Mouse (Mus musculus): ENCODE data around the gene Rbp2.

The Rbp2 gene

DNA sequence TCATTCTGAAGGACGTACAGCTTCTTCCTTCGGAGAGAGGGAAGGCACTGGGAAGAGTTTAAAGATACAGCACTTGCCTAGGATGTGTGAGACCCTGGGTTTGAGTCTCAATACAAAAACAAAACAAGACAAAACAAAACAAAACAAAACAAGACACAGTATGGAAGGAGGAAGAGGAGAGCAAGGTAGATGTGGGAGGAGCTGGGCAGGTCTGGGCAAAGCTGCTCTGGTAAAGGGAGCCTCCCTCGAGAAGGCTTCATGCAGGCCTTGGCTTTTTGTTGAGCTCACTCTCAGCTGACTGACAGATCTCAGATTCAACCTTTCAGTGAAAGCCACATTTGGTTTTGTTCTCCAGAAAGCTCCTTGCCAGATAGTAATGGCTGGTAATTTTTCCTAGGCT lies at the start of gene Rbp2:
TSS of gene Rbp2 (plus strand) at position 301 of the 400 bp plus-strand sequence.
- DNase-seq = no peak

DNA sequence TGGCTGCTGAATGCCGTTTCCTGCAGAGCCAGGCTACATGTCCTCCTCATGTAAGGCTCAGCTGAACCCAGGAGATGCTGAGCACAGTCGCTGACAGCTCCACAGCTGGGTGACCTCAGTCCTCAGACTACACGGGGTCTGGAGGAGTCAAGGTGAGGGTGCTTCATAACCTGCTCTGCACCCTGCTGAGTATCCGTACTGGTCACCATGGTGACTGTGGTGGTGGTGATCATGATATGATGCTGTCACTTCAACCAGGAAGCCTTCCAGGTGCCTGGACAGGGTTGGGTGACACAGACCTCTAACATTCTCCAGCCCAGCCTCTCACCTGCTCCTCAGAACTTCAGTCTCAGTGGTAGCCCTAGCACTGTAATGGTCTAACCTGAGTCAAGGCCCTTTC lies 48.1 kb upstream of the Rbp2 start:
- no peak for DNase-seq

GRCm38 (mm10) chr9:98439091-98439490 lies 46.8 kb upstream of the Rbp2 start:
- DNase-seq = no peak

DNA sequence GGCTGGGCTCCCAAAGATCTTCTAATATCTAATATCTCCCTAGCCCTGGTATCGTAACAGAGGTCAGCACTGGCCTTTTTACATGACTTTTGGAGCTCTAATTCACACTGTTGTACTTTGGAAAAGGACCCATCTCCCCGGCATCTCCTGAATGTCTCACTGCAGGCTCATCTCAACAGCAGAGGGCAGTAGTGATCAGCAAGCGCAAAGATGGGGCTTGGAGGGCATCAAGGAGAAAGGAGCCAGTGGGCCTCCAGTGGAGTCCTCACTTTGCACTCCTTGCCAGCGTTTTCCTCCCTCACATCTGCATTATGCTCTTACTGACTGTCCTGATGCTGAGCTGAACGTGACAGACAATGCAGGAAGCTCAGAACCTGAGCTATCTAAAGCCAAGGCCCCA lies 43.3 kb upstream of the Rbp2 start:
- peak; percentile 44 for DNase-seq

GRCm38 (mm10) chr9:98445359-98446149 lies 40.4 kb upstream of the Rbp2 start:
- no peak for DNase-seq

DNA sequence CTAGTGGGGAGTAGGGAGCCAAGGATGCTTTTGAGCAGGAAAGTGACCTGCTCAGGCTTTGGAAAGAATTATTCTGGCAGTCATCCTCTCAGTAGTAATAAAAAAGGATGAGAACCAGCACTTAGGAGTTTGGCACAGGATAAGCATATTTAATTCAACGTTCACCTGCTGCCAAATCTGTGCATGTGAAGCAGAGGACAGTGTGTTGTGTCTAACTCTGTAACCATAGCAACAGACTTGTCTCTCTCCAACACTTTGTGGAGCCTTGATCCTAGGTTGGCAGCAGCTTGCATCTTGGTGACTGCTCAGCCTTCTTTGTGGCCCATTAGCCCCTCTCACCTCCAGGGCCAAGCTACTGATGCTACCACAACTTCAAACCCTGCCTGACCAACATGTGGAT lies 34.9 kb upstream of the Rbp2 start:
- DNase-seq = no peak

DNA sequence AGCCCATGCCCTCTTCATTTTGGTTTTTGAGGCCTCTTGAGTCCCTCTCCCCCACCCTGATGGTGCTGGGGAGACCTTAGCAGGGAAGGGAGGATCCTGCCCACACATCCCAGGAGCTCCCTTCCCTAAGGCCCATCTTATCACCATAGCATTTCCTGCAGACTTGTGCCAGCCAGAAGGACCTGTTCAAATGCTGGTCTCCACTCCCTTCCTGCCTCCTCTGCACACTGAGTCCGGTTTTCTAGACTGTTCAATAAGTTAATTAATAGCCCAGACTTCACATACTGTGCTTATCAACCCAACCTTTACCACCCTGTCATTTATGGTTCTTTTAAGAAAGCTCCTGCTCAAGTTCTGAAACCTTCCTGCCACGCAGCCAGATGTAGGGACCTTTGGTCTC lies 19.2 kb upstream of the Rbp2 start:
- DNase-seq = no peak

DNA sequence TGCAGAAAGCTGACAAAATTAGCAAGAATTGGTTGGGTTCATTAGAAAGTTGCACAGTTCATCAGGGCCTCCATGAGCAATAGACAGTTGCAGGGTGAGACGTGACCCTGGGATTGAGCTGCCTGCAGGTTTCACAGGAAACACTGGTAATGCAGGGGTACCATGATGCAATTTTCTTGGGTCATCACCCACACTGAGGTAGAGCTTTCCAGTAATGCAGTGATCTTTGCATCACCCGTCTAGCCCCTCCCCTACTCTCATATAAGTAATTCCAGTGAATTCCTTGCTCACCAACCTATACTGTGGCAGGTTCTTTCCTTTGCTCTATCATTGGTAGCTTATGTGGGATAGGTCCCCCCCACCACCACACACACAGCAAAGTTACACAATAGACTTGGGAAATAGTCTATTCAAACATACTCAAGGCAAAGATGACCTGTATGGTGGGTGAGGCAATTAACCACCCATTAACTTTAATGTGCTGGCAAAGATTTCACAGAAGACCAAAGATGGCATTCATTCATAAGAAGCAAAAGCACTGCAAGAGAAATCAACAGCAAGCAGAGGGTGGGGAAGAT lies 5.7 kb upstream of the Rbp2 start:
- no peak for DNase-seq

- no peak for DNase-seq
These were observed 3.7 kb upstream of the Rbp2 start for GRCm38 (mm10) chr9:98482256-98482655.

DNA sequence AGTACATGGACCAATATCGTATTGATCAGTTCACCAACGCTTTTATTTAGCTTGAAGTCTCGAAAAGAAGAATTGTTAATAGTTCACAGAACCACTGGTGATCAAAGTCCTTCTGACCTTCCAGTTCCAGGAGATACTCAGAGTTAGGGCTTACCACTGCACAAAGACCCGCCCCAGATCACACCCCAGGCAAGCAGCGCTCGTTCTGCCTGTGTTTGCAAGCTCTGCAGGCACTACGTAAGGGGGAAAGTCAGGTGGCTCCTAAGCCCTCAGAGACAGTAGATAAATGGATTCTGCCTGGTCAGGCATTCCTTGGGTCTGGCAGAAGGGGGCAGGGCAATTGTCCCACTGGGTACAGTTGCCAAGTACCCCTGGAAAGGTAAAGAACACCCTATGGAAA lies 895 bp upstream of the Rbp2 start:
- DNase-seq = no peak

DNA sequence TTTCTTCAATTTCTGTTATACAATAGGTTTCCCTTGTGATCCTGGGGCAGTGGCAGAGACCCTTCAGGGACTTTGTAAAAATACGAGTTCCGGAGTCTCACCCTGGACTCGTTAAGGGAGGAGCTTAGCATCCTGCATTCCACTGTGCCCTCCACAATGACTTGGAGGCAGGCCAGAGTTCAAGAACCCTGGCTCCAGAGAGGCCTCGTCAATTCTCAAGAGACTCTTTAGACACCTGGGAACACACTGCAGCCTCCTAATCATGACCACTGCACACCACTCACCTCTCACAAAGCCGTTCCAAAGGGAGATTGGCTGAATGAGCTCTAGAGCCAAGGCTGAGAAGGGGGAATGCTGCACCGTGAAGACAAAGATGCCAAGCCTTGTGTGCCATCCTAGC lies 1.4 kb downstream of the Rbp2 start:
- DNase-seq = peak; percentile 26

- no peak for DNase-seq
These were observed 3.6 kb downstream of the Rbp2 start for GRCm38 (mm10) chr9:98489532-98489931.

DNA sequence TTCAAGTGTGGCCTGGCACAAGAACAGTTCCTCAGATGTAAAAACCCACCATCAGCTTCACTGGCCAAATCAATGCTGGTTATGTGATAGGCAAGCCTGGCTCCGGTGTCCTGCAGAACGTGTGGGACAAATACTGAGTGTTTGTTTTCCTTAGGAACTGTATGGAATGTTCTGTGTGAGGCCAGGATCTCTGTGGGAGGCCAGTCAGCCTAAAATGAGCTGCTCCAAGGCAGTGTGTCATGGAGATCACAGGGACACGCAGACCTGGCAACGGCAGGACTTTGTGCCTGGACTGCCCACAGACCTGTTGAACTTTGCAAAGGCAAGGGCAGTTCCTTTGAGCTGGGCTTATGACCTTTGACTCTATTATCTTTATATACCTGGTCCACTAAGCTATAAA lies 4.2 kb downstream of the Rbp2 start:
- peak; percentile 18 for DNase-seq

GRCm38 (mm10) chr9:98491071-98491470 lies 5.2 kb downstream of the Rbp2 start:
- no peak for DNase-seq

DNA sequence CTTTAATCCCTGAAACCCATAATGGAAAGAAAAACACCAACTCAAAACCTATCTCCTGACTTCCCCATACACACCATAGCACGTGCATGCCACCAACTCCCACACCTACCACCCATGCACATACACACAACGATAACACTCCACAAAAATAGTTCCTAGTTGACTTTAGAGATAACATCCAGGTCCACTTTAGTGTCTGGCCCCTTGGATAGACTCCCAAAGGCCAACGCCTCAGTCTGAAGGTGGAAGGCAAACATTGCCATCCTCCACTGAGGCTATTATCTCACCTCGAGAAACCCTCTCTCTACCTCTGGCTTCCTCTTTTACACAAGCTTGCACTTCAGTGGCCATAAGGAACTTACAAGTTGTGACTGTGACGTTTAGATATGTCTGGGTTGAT lies 6.3 kb downstream of the Rbp2 start:
- DNase-seq = no peak

- DNase-seq = no peak
These were observed 6.9 kb downstream of the Rbp2 start for GRCm38 (mm10) chr9:98492821-98493220.

- DNase-seq = peak; percentile 69
These were observed 11.2 kb downstream of the Rbp2 start for GRCm38 (mm10) chr9:98497157-98497556.

DNA sequence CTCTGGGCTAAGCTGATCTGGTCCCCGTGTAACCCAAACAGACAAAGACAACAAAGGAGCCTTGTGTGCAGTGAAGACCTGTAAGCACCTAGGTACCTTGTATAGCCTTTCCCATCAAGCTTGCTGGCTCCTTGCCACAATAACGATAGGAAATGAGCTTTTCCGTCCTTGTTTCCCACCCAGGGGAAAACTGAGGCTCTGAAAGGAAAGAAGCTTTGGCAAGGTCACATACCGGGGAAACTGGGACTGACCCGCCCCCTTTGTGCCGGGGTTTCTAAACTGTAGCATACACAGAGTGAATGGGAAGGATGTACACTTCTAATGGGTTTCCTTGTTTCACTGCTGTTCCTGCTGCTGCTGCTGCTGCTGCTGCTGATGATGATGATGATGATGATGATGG lies 12.1 kb downstream of the Rbp2 start:
- DNase-seq = peak; percentile 66

GRCm38 (mm10) chr9:98498717-98499268 lies 12.9 kb downstream of the Rbp2 start:
- no peak for DNase-seq

- DNase-seq = no peak
These were observed 13.7 kb downstream of the Rbp2 start for GRCm38 (mm10) chr9:98499601-98500000.

DNA sequence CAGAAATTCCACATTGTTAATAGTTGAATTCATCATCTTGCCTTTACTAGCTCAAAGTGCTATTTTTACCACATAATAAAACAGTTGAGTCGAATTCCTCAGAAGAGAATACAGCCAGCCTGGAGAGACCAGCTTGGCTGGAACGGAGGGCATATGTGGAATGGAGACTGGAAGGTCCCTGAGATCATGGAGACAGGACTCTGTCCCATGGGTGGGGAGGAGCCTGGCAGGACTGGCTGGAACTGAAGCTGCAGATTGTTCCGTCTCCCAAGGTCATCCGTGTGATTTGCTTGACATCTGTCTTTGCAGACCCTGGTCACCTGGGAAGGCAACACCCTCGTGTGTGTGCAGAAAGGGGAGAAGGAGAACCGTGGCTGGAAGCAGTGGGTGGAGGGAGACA lies 21.6 kb downstream of the Rbp2 start:
- DNase-seq = no peak

DNA sequence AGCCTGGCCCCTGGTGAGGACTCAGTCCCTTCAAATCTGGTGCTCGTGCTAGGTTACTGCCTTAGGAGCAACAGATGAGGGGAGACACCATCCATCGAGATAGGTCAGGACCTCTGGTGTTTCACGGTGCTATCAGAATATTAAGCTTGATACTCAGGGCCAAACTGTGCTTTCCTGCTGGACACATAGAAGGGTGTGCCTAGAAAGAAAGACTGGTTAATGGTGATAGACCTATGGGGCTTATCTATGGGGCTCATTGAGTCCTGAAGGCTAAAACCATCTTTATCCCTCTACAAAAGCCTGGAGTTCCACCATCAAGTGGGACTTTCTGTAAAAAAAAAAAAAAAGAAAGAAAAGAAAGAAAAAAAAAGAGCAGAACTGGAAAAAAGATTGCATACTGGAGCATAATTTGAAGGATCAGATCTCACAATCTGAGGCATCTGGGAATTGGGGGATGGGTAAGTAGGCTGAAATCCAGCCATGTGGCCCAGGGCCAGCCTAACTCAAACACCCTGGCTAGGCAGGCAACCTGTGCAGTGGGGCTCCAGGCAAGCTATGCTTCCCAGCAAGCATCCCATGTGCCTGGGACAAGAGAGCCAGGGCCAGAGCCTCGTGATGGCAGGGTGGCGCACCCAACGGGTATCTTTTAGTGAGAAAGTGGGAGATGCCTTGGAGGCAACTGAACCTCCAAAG lies 24.6 kb downstream of the Rbp2 start:
- no peak for DNase-seq

DNA sequence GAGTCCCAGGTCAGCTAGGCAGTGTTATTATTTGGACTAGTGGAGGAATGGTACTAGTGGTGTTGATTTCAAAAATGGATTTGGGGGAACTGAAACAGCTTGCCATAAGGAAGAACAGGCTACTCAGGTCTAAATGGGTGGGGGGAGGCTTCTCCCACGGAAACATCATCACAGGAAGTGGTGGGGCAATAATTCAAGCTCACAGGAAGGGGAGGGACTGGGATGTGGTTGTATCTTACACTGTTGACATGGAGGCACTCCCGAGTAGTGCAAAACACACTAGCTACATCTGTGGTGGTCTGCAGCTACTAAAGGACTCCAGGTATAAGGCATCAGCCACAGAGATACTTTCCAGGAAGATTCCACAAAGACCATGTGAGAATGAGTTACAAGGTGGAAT lies 38.0 kb downstream of the Rbp2 start:
- no peak for DNase-seq
